Mouse (Mus musculus) stomach, embryonic 15.5 days (tissue): Measurements from ENCODE around the gene Slc24a3. TPM values are rescaled to one million over a fixed set of nuclear protein-coding genes. Genes with fewer than 3 reads are reported as not detected.
A peak's percentile ranks its signal among the peaks of the same experiment; 100 is the strongest.

Experiments used
- ATAC-seq: fragments of 200-750 bp; cut with Nextera tagmentation; 2 replicates; pipeline ENCODE4 v1.8.0; 2017; ENCODE audit warnings: low read depth, moderate number of reproducible peaks, moderate TSS enrichment; ENCODE audit not compliant: insufficient read depth, low FRiP score
- H3K27ac ChIP-seq: fragments of 300-500 bp; sonication (generic); 2 replicates; pipeline ENCODE4 v1.5.1; 2015; ENCODE audit warnings: mild to moderate bottlenecking, inconsistent platforms
- H3K27me3 ChIP-seq: fragments of 300-500 bp; sonication (generic); replicated peaks from 2 replicates; pipeline ENCODE4 v1.6.1; 2015; ENCODE audit warnings: inconsistent platforms
- H3K36me3 ChIP-seq: fragments of 300-500 bp; sonication (generic); 2 replicates; pipeline ENCODE4 v1.6.1; 2015; ENCODE audit warnings: inconsistent platforms
- H3K4me1 ChIP-seq: fragments of 300-500 bp; sonication (generic); 2 replicates; pipeline ENCODE4 v1.6.1; 2015; ENCODE audit warnings: inconsistent platforms
- H3K4me2 ChIP-seq: fragments of 300-500 bp; sonication (generic); 2 replicates; pipeline ENCODE4 v1.6.1; 2015; ENCODE audit warnings: mild to moderate bottlenecking, inconsistent platforms
- H3K4me3 ChIP-seq: fragments of 300-500 bp; sonication (generic); replicated peaks from 2 replicates; pipeline ENCODE4 v1.5.1; 2015; ENCODE audit warnings: inconsistent platforms
- H3K9ac ChIP-seq: fragments of 300-500 bp; sonication (generic); 2 replicates; pipeline ENCODE4 v1.6.1; 2015; ENCODE audit warnings: inconsistent platforms
- H3K9me3 ChIP-seq: fragments of 300-500 bp; sonication (generic); 2 replicates; pipeline ENCODE4 v1.6.1; 2016; ENCODE audit warnings: inconsistent platforms
- WGBS: fragments of 180-500 bp; shearing (Covaris S2); methylation state at CpG from one replicate; pipeline ENCODE4 v1.1.7; 2015; 5-methylcytosine and 5-hydroxymethylcytosine counted together
- polyA plus RNA-seq: library from polyadenylated mRNA; unstranded; fragments of >200 nt; fragmentation: Nextera tagmentation; extraction: Ambion mirVana; gene quantifications from 2 replicates; pipeline ENCODE4 v1.2.1, GENCODE M21; 2015

The Slc24a3 gene
- polyA plus RNA-seq, 1 experiment from 2014 or later: 5.4 TPM

- Histone ChIP-seq H3K27me3 (no peaks in the 10 kb centered on the region), H3K9ac (no peak overlapping the region), H3K36me3 (no peaks in the 10 kb centered on the region), H3K4me1 (no peaks in the 10 kb centered on the region; the same call in 1 of the 2 replicates), H3K4me2 (no peak overlapping the region), H3K4me3 (no peak overlapping the region), H3K9me3 (no peaks in the 10 kb centered on the region), H3K27ac (no peak overlapping the region; the same call in 1 of the 2 replicates)
- no peak for ATAC-seq
- 6% methylated on average over 9 of the region's 9 CpGs for WGBS
Measured at GRCm38 (mm10) chr2:145621119-145621518, 453.6 kb downstream of the Slc24a3 start.

- Histone ChIP-seq H3K4me1 (no peaks in the 10 kb centered on the region), H3K27ac (no peak overlapping the region), H3K27me3 (no peaks in the 10 kb centered on the region), H3K4me2 (no peak overlapping the region), H3K4me3 (no peak overlapping the region), H3K36me3 (no peaks in the 10 kb centered on the region), H3K9me3 (no peaks in the 10 kb centered on the region), H3K9ac (no peak overlapping the region)
- no peak for ATAC-seq
- 55% methylated on average over 6 of the region's 6 CpGs for WGBS
Measured at GRCm38 (mm10) chr2:145631123-145631798, 463.7 kb downstream of the Slc24a3 start.

- no peak overlapping the region for H3K27ac ChIP-seq
Measured at GRCm38 (mm10) chr2:145631799-145632174, 464.2 kb downstream of the Slc24a3 start.

GRCm38 (mm10) chr2:145633811-145634210 is 466.3 kb downstream of the Slc24a3 start:
- Histone ChIP-seq H3K4me2 (no peak overlapping the region), H3K27me3 (no peaks in the 10 kb centered on the region), H3K9ac (no peak overlapping the region), H3K4me3 (no peak overlapping the region), H3K27ac (no peak overlapping the region), H3K4me1 (no peaks in the 10 kb centered on the region), H3K36me3 (no peaks in the 10 kb centered on the region), H3K9me3 (no peaks in the 10 kb centered on the region)
- whole genome bisulfite sequencing: 59% methylated on average over 5 of the region's 5 CpGs
- no peak for ATAC-seq

More at GRCm38 (mm10) chr2:145631799-145632174, 464.2 kb downstream of the Slc24a3 start:
- Histone ChIP-seq H3K27me3 (no peaks in the 10 kb centered on the region), H3K9ac (no peak overlapping the region), H3K4me2 (no peak overlapping the region), H3K4me1 (no peaks in the 10 kb centered on the region), H3K9me3 (no peaks in the 10 kb centered on the region), H3K4me3 (no peak overlapping the region), H3K36me3 (no peaks in the 10 kb centered on the region)
- ATAC-seq: no peak
- 18% methylated on average over 4 of the region's 4 CpGs for WGBS

GRCm38 (mm10) chr2:145640255-145640984 is 472.9 kb downstream of the Slc24a3 start:
- Histone ChIP-seq H3K4me2 (no peak overlapping the region), H3K4me1 (no peaks in the 10 kb centered on the region), H3K27me3 (no peaks in the 10 kb centered on the region), H3K9ac (no peak overlapping the region), H3K36me3 (no peaks in the 10 kb centered on the region), H3K4me3 (no peak overlapping the region), H3K27ac (no peak overlapping the region), H3K9me3 (no peaks in the 10 kb centered on the region)
- ATAC-seq: no peak
- WGBS: 69% methylated on average over 21 of the region's 21 CpGs

GRCm38 (mm10) chr2:145655373-145655960 is 487.9 kb downstream of the Slc24a3 start:
- no peak overlapping the region for H3K27ac ChIP-seq
- no peaks in the 10 kb centered on the region for H3K27me3 ChIP-seq
- peak; percentile 66 for ATAC-seq
- no peaks in the 10 kb centered on the region for H3K4me1 ChIP-seq
- H3K4me3 ChIP-seq: no peak overlapping the region
- H3K9ac ChIP-seq: no peak overlapping the region
- no peaks in the 10 kb centered on the region for H3K9me3 ChIP-seq
- no peaks in the 10 kb centered on the region for H3K36me3 ChIP-seq
- H3K4me2 ChIP-seq: no peak overlapping the region
- 20% methylated on average over 12 of the region's 12 CpGs for WGBS

GRCm38 (mm10) chr2:145656121-145656520 is 488.6 kb downstream of the Slc24a3 start:
- Histone ChIP-seq H3K9ac (no peak overlapping the region), H3K27me3 (no peaks in the 10 kb centered on the region), H3K36me3 (no peaks in the 10 kb centered on the region), H3K4me2 (no peak overlapping the region), H3K27ac (no peak overlapping the region), H3K4me1 (no peaks in the 10 kb centered on the region), H3K9me3 (no peaks in the 10 kb centered on the region), H3K4me3 (no peak overlapping the region)
- ATAC-seq: no peak
- WGBS: 82% methylated on average over 3 of the region's 3 CpGs

GRCm38 (mm10) chr2:145656716-145657115 is 489.2 kb downstream of the Slc24a3 start:
- Histone ChIP-seq H3K36me3 (no peaks in the 10 kb centered on the region), H3K27ac (no peak overlapping the region), H3K9me3 (no peaks in the 10 kb centered on the region), H3K9ac (no peak overlapping the region), H3K4me3 (no peak overlapping the region), H3K4me2 (no peak overlapping the region), H3K27me3 (no peaks in the 10 kb centered on the region), H3K4me1 (no peaks in the 10 kb centered on the region)
- WGBS: 34% methylated on average over 1 of the region's 1 CpGs
- no peak for ATAC-seq

- H3K27me3 ChIP-seq: no peaks in the 10 kb centered on the region
- H3K4me3 ChIP-seq: no peak overlapping the region
- H3K27ac ChIP-seq: no peak overlapping the region
- no peaks in the 10 kb centered on the region for H3K9me3 ChIP-seq
- no peak for ATAC-seq
- H3K36me3 ChIP-seq: no peaks in the 10 kb centered on the region
- H3K4me1 ChIP-seq: no peaks in the 10 kb centered on the region
- H3K4me2 ChIP-seq: no peak overlapping the region
- 61% methylated on average over 7 of the region's 7 CpGs for WGBS
- H3K9ac ChIP-seq: no peak overlapping the region
Measured at GRCm38 (mm10) chr2:145661242-145661641, 493.7 kb downstream of the Slc24a3 start.

- no peaks in the 10 kb centered on the region for H3K9me3 ChIP-seq
- no peaks in the 10 kb centered on the region for H3K36me3 ChIP-seq
- H3K9ac ChIP-seq: no peak overlapping the region
- no peak overlapping the region for H3K4me2 ChIP-seq
- 59% methylated on average over 7 of the region's 7 CpGs for WGBS
- H3K4me3 ChIP-seq: no peak overlapping the region
- no peak for ATAC-seq
- H3K27ac ChIP-seq: no peak overlapping the region
- no peaks in the 10 kb centered on the region for H3K27me3 ChIP-seq
- H3K4me1 ChIP-seq: no peaks in the 10 kb centered on the region
Measured at GRCm38 (mm10) chr2:145663899-145664298, 496.3 kb downstream of the Slc24a3 start.

GRCm38 (mm10) chr2:145664311-145664710 is 496.8 kb downstream of the Slc24a3 start:
- H3K9me3 ChIP-seq: no peaks in the 10 kb centered on the region

GRCm38 (mm10) chr2:145668135-145668534 is 500.6 kb downstream of the Slc24a3 start:
- Histone ChIP-seq H3K4me3 (no peak overlapping the region), H3K9ac (no peak overlapping the region), H3K27me3 (no peaks in the 10 kb centered on the region), H3K4me2 (no peak overlapping the region), H3K9me3 (no peaks in the 10 kb centered on the region), H3K36me3 (no peaks in the 10 kb centered on the region), H3K4me1 (no peaks in the 10 kb centered on the region), H3K27ac (no peak overlapping the region)
- 53% methylated on average over 4 of the region's 4 CpGs for WGBS
- ATAC-seq: no peak

More at GRCm38 (mm10) chr2:145664311-145664710, 496.8 kb downstream of the Slc24a3 start:
- no peak overlapping the region for H3K9ac ChIP-seq
- WGBS: 75% methylated on average over 2 of the region's 2 CpGs
- H3K27ac ChIP-seq: no peak overlapping the region
- H3K27me3 ChIP-seq: no peaks in the 10 kb centered on the region
- no peak overlapping the region for H3K4me3 ChIP-seq
- H3K4me2 ChIP-seq: no peak overlapping the region
- H3K4me1 ChIP-seq: no peaks in the 10 kb centered on the region
- no peaks in the 10 kb centered on the region for H3K36me3 ChIP-seq
- no peak for ATAC-seq
